Mouse (Mus musculus): Measurements from ENCODE around the gene Lin7a.

The Lin7a gene

DNA sequence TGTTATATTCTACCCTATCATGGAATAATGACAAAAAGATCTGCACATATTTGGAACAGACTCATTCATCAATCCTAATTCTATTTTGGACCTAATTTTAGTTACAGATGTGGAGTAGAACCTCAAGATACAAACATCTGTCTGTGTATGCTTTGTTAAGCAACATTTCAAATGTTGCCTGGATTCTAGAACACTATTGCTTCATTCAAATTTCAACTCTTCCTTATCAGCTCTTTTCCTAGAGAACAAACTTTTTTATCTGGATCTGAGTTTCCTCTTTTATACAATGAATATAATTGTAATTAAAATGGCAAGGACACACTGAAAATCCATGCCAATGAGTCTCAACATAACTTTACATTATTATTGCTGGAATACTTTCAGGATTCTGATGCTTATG is 43.8 kb downstream of the Lin7a start:
- peak; percentile 53 for TF ChIP-seq GATA4 (IDR thresholded peaks at IDR 0.05; ENCODE audit: insufficient replicate concordance, low read length)

DNA sequence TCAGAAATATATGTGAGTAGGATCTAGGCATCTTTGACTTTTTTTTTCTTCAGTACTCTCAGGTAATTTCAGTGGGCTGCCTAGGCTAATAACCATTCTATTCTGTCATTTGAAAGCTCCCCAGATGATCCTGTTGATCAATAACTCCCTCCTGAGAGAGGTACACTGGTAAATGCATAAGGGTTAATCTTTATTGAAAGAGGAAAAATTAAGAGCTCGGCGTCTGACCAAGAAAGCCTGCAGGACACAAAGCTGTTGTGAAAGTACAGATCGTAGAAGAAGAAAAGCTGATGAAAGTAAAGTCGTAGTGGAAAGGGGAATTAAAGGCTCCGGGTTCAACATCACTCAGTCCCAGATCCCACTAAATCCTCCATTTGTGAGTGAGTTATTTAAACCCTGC is 44.2 kb downstream of the Lin7a start:
- no peak for TF ChIP-seq GATA4 (IDR thresholded peaks at IDR 0.05; ENCODE audit: insufficient replicate concordance, low read length)

- TF ChIP-seq GATA4 (IDR thresholded peaks at IDR 0.05; ENCODE audit: insufficient replicate concordance, low read length) = no peak; the same call in 1 of the 2 replicates
These were observed 44.6 kb downstream of the Lin7a start for GRCm38 (mm10) chr10:107316100-107316499.

GRCm38 (mm10) chr10:107319648-107320047 is 48.2 kb downstream of the Lin7a start:
- no peak for TF ChIP-seq GATA4 (IDR thresholded peaks at IDR 0.05; ENCODE audit: insufficient replicate concordance, low read length)

DNA sequence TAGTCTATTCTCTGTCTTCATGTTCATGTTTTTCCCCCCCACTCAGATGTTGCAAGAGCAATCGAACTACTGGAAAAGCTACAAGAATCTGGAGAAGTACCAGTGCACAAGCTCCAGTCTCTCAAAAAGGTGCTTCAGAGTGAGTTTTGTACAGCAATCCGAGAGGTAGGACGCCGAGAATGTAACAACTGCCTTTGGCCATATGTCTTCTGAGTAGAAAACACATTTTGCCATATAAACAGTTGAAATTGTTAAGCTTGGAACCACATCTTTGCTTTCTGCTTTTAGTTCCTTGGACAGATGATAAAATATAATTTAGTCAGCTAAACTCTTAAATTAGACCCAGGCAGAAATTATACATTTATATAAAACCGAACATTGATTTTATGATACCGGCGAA is 52.4 kb downstream of the Lin7a start:
- no peak for TF ChIP-seq GATA4 (IDR thresholded peaks at IDR 0.05; ENCODE audit: insufficient replicate concordance, low read length)

- TF ChIP-seq GATA4 (IDR thresholded peaks at IDR 0.05; ENCODE audit: insufficient replicate concordance, low read length) = peak; percentile 28; the same call in 1 of the 2 replicates
These were observed 54.1 kb downstream of the Lin7a start for GRCm38 (mm10) chr10:107325558-107325957.

GRCm38 (mm10) chr10:107339524-107339923 is 68.0 kb downstream of the Lin7a start:
- TF ChIP-seq GATA4 (IDR thresholded peaks at IDR 0.05; ENCODE audit: insufficient replicate concordance, low read length) = no peak

DNA sequence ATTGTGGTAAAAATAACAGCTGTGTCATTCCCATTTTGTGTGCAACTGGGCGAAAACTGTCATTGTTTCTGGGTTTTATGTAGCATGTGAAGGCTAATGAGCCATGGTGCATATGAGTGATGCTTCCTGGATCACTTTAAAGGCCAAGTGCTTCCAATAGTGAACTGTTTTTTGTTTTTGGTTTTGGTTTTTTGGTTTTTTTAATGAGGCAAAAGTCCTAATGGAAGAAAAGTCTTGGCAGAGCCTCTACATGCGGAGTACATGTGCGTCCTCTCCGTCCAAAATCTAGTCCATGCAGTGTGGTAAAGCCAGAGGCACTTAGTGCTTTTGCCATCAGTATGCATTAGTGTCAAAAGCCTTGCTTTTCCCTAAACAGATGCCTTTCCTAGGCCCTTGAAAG is 69.7 kb downstream of the Lin7a start:
- TF ChIP-seq GATA4 (IDR thresholded peaks at IDR 0.05; ENCODE audit: insufficient replicate concordance, low read length) = no peak

GRCm38 (mm10) chr10:107344200-107344599 is 72.7 kb downstream of the Lin7a start:
- TF ChIP-seq GATA4 (IDR thresholded peaks at IDR 0.05; ENCODE audit: insufficient replicate concordance, low read length) = no peak

GRCm38 (mm10) chr10:107347842-107348241 is 76.4 kb downstream of the Lin7a start:
- no peak for TF ChIP-seq GATA4 (IDR thresholded peaks at IDR 0.05; ENCODE audit: insufficient replicate concordance, low read length)

GRCm38 (mm10) chr10:107351696-107352485 is 80.4 kb downstream of the Lin7a start:
- no peak for TF ChIP-seq GATA4 (IDR thresholded peaks at IDR 0.05; ENCODE audit: insufficient replicate concordance, low read length)

GRCm38 (mm10) chr10:107353483-107353882 is 82.0 kb downstream of the Lin7a start:
- TF ChIP-seq GATA4 (IDR thresholded peaks at IDR 0.05; ENCODE audit: insufficient replicate concordance, low read length) = no peak

GRCm38 (mm10) chr10:107358443-107359040 is 87.1 kb downstream of the Lin7a start:
- no peak for TF ChIP-seq GATA4 (IDR thresholded peaks at IDR 0.05; ENCODE audit: insufficient replicate concordance, low read length)

GRCm38 (mm10) chr10:107359296-107359695 is 87.8 kb downstream of the Lin7a start:
- TF ChIP-seq GATA4 (IDR thresholded peaks at IDR 0.05; ENCODE audit: insufficient replicate concordance, low read length) = no peak

DNA sequence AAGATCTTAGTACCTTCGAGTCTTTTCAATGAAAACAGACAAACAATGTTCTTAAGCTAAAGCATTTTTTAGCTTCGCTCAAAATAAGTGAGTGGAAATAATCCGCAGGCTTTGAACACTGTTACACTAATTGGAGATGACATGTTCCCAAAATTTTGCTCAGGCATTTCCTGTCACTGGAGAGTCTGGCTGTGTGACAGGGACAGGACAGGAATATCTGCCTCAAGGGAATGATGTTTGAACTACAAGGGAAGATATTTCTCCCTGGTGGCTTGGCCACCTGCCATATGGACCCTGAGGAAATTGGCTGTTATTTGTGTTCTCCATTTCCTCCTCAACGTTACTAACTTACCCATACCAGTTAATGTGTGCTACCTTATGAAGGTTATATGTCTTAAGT is 90.1 kb downstream of the Lin7a start:
- no peak for TF ChIP-seq GATA4 (IDR thresholded peaks at IDR 0.05; ENCODE audit: insufficient replicate concordance, low read length)

DNA sequence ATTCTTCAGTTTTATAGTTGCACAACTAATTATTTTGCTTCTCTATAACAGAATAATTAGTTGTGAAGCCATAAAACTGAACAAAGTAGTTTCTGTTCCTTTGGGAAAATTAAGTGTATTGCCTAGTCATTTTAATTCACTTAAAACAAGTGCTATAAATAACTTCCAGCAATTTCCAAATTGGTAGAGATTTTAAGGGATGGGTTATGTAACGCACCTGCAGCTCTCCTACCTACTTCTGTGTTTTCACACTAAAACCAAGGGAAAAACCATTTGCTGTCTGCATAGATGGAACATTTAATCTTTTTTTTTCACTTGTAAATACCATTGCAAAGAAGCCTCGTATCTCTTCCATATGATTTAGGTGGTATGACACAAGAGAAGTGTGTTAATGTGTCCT is 90.5 kb downstream of the Lin7a start:
- no peak for TF ChIP-seq GATA4 (IDR thresholded peaks at IDR 0.05; ENCODE audit: insufficient replicate concordance, low read length)

Measured in liver, adult (tissue).